Mouse (Mus musculus): ENCODE data around the gene Scp2. TPM values are rescaled to one million over a fixed set of nuclear protein-coding genes. Genes with fewer than 3 reads are reported as not detected.
A peak's percentile ranks its signal among the peaks of the same experiment; 100 is the strongest.

Scp2 gene
- polyA plus RNA-seq, 1 experiment from 2014 or later: 228 TPM

DNA sequence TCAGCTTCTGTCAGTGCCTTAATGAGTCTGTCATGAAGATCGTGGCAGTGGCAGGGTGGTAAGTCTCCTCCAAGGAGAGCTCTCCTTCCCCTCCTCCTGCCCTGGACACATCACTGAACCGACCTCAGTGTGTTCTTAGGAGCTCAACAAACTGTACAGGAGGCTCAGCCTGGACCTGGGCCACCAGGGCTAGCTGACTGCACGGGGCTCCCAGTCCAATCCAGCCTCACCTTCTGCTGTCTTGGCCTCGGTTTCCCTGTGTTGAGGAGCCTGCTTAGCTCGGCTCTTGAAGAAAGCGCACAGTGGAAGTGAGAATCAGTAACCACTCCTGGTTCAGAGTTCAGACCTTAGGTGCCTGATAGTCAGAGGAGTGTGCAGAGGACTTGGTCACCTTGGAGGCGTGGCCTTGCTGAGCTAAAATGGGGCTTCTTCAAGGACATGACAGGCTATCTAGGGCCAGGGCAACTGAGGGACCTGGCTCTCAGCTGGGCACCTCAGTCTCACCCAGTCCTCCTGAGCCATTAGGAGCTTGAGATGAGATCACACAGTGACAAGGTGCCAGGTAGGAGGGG is 137.2 kb downstream of the Scp2 start:
- ATAC-seq (replicated peaks; ENCODE audit: low FRiP score): no peak
- no peak overlapping the region for H3K4me2 ChIP-seq

GRCm38 (mm10) chr4:108005328-108005727 is 139.5 kb downstream of the Scp2 start:
- Histone ChIP-seq H3K9ac (no peak overlapping the region), H3K9me3 (replicated peaks) (no peaks in the 10 kb centered on the region), H3K4me2 (no peak overlapping the region), H3K4me1 (no peaks in the 10 kb centered on the region), H3K27me3 (no peaks in the 10 kb centered on the region), H3K4me3 (replicated peaks) (no peak overlapping the region), H3K27ac (no peak overlapping the region), H3K36me3 (no peaks in the 10 kb centered on the region)
- no peak for ATAC-seq (replicated peaks; ENCODE audit: low FRiP score)
- WGBS: 62% methylated on average over 7 of the region's 7 CpGs

More for the DNA sequence above, 137.2 kb downstream of the Scp2 start:
- H3K4me1 ChIP-seq: no peaks in the 10 kb centered on the region
- WGBS: 70% methylated on average over 7 of the region's 7 CpGs
- H3K4me3 ChIP-seq (replicated peaks): no peak overlapping the region
- H3K36me3 ChIP-seq: no peaks in the 10 kb centered on the region
- no peak overlapping the region for H3K9ac ChIP-seq
- H3K9me3 ChIP-seq (replicated peaks): no peaks in the 10 kb centered on the region
- H3K27me3 ChIP-seq: no peaks in the 10 kb centered on the region
- H3K27ac ChIP-seq: no peak overlapping the region

- no peaks in the 10 kb centered on the region for H3K9me3 ChIP-seq (replicated peaks)
- H3K4me2 ChIP-seq: 0 out of 2 replicates have a peak overlapping the region, but pooled peaks have one; percentile 13
- no peaks in the 10 kb centered on the region for H3K36me3 ChIP-seq
- no peaks in the 10 kb centered on the region for H3K27me3 ChIP-seq
- whole genome bisulfite sequencing: 70% methylated on average over 1 of the region's 1 CpGs
- H3K4me3 ChIP-seq (replicated peaks): no peak overlapping the region
- no peak overlapping the region for H3K9ac ChIP-seq
- H3K27ac ChIP-seq: no peak overlapping the region
- ATAC-seq (replicated peaks; ENCODE audit: low FRiP score): no peak
- peaks cover 9% of the 10 kb centered on the region for H3K4me1 ChIP-seq
Observed at GRCm38 (mm10) chr4:107999380-107999779, 145.4 kb downstream of the Scp2 start.

DNA sequence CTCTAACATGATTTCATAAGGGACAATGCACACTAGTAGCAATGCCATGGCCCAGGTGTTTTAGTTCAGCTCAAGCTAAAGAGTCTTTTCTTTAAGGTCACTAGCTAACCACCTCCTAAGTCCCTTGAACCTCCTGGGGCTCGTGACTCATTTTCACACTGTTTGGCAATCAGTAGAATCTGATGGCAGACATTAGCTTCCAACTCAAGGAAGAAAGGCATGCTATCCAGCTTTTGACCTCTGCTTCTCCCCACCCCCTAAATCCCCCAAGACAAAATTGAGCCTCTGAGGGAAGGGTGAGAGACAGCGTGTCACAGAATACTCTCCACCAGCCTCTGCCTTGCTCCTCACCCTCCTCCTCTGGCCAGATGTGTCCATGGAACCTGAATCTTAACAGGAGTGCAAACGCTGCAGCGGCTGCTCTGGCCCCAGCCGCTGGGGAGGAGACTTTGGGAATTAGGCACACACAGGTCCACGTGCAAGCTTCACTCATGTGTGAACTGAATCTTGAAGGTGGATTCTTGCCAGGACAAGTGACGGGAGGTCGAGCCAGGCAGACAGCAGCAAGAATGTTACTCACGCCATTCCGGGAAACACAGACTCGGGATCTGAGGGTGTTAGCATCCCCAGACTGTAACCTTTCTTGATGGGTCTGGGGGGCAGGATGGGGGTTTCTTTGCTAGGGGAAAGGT is 146.0 kb downstream of the Scp2 start:
- H3K4me2 ChIP-seq: 0 out of 2 replicates have a peak overlapping the region, but pooled peaks have one; percentile 13
- WGBS: 17% methylated on average over 11 of the region's 11 CpGs
- peaks cover 9% of the 10 kb centered on the region for H3K4me1 ChIP-seq
- ATAC-seq (replicated peaks; ENCODE audit: low FRiP score): 0 out of 2 replicates have a peak, but pooled peaks have one; percentile 22
- H3K27me3 ChIP-seq: no peaks in the 10 kb centered on the region
- no peak overlapping the region for H3K4me3 ChIP-seq (replicated peaks)
- H3K27ac ChIP-seq: no peak overlapping the region
- H3K36me3 ChIP-seq: no peaks in the 10 kb centered on the region
- no peaks in the 10 kb centered on the region for H3K9me3 ChIP-seq (replicated peaks)
- no peak overlapping the region for H3K9ac ChIP-seq

- Histone ChIP-seq H3K4me1 (peaks cover 9% of the 10 kb centered on the region), H3K27ac (no peak overlapping the region), H3K9ac (no peak overlapping the region), H3K4me2 (no peak overlapping the region), H3K36me3 (no peaks in the 10 kb centered on the region), H3K27me3 (no peaks in the 10 kb centered on the region), H3K4me3 (replicated peaks) (no peak overlapping the region), H3K9me3 (replicated peaks) (no peaks in the 10 kb centered on the region)
- 86% methylated on average over 9 of the region's 9 CpGs for whole genome bisulfite sequencing
- no peak for ATAC-seq (replicated peaks; ENCODE audit: low FRiP score)
Observed at GRCm38 (mm10) chr4:107996418-107996986, 148.3 kb downstream of the Scp2 start.

GRCm38 (mm10) chr4:107995727-107996126 is 149.1 kb downstream of the Scp2 start:
- 78% methylated on average over 6 of the region's 6 CpGs for WGBS
- peaks cover 9% of the 10 kb centered on the region for H3K4me1 ChIP-seq
- no peaks in the 10 kb centered on the region for H3K36me3 ChIP-seq
- no peak for ATAC-seq (replicated peaks; ENCODE audit: low FRiP score)
- no peak overlapping the region for H3K9ac ChIP-seq
- H3K27me3 ChIP-seq: no peaks in the 10 kb centered on the region; the same call in 1 of the 2 replicates
- no peaks in the 10 kb centered on the region for H3K9me3 ChIP-seq (replicated peaks)
- no peak overlapping the region for H3K4me3 ChIP-seq (replicated peaks)
- H3K4me2 ChIP-seq: no peak overlapping the region
- H3K27ac ChIP-seq: no peak overlapping the region

DNA sequence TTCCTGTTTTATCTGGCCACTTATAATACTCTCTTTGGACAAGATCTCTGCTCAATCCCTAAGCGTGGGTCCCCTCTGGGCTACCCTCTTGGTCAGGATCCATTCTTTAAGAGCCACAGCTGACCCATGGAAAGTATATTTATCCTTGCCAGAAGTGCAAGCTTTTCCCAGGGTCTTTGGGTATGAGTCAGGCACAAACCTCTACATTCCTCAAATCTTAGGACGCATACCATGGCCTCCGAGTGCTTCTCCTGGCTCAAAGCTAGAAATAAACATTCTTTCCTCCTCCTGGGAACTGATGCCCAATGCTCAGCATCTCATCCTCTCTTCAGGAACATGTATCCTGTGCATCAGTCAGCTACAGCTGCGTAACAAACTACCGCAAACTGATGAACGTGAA is 149.8 kb downstream of the Scp2 start:
- Histone ChIP-seq H3K4me2 (no peak overlapping the region), H3K4me1 (peaks cover 9% of the 10 kb centered on the region), H3K27ac (no peak overlapping the region), H3K27me3 (peaks cover 3% of the 10 kb centered on the region; the same call in 1 of the 2 replicates), H3K4me3 (replicated peaks) (no peak overlapping the region), H3K9me3 (replicated peaks) (no peaks in the 10 kb centered on the region), H3K9ac (no peak overlapping the region), H3K36me3 (no peaks in the 10 kb centered on the region)
- 92% methylated on average over 6 of the region's 6 CpGs for WGBS
- ATAC-seq (replicated peaks; ENCODE audit: low FRiP score): no peak

Small RNA genes lying within 50 kb of the gene (microRNA-seq; reads per million reads assigned to microRNA genes)
- gene Mir6397: not detected

Other genes starting within 250 kb of the Scp2 start
- 45.6 and 49.7 TPM in 2 replicates for gene Cpt2, start 221.4 kb downstream of the Scp2 start, polyA plus RNA-seq (2015; fragmentation: Nextera tagmentation; extraction: Ambion mirVana)
- gene Slc1a7, start 176.7 kb downstream of the Scp2 start, polyA plus RNA-seq (2015; fragmentation: Nextera tagmentation; extraction: Ambion mirVana): not detected in 2 replicates
- gene Podn, start 48.6 kb downstream of the Scp2 start, polyA plus RNA-seq (2015; fragmentation: Nextera tagmentation; extraction: Ambion mirVana): 0.53 and 1.1 TPM in 2 replicates
- 36.4 and 37.2 TPM in 2 replicates for gene Echdc2, start 20.4 kb upstream of the Scp2 start, polyA plus RNA-seq (2015; fragmentation: Nextera tagmentation; extraction: Ambion mirVana)
- gene Zyg11a, start 73.0 kb upstream of the Scp2 start, polyA plus RNA-seq (2015; fragmentation: Nextera tagmentation; extraction: Ambion mirVana): 0.22 and 0.26 TPM in 2 replicates
- 10.6 and 12.2 TPM in 2 replicates for gene Zyg11b, start 156.1 kb upstream of the Scp2 start, polyA plus RNA-seq (2015; fragmentation: Nextera tagmentation; extraction: Ambion mirVana)
- gene Coa7, start 183.1 kb upstream of the Scp2 start, polyA plus RNA-seq (2015; fragmentation: Nextera tagmentation; extraction: Ambion mirVana): 57.3 and 61.0 TPM in 2 replicates
- gene Shisal2a, start 238.4 kb upstream of the Scp2 start, polyA plus RNA-seq (2015; fragmentation: Nextera tagmentation; extraction: Ambion mirVana): 1.0 and 1.7 TPM in 2 replicates